Mouse (Mus musculus): ENCODE results near the gene Best2. TPM values are rescaled to one million over a fixed set of nuclear protein-coding genes. Genes with fewer than 3 reads are reported as not detected.

The Best2 gene
- total RNA-seq, 1 experiment from 2014 or later, result not detected

- peak; percentile 88 for ATAC-seq (ENCODE audit: extremely low read depth, insufficient number of reproducible peaks, low FRiP score, poor library complexity, severe bottlenecking)
Observed at GRCm38 (mm10) chr8:85025098-85025932, 11.0 kb upstream of the Best2 start, which contains the start of gene Asna1. Gene Asna1 (minus strand): TSS chr8:85025281.

- no peak for ATAC-seq (ENCODE audit: extremely low read depth, insufficient number of reproducible peaks, low FRiP score, poor library complexity, severe bottlenecking)
Observed at GRCm38 (mm10) chr8:85023846-85024245, 9.5 kb upstream of the Best2 start.

GRCm38 (mm10) chr8:85021514-85022055 lies 7.3 kb upstream of the Best2 start:
- no peak for ATAC-seq (ENCODE audit: extremely low read depth, insufficient number of reproducible peaks, low FRiP score, poor library complexity, severe bottlenecking)

GRCm38 (mm10) chr8:85017209-85017608 lies 2.9 kb upstream of the Best2 start:
- no peak for ATAC-seq (ENCODE audit: extremely low read depth, insufficient number of reproducible peaks, low FRiP score, poor library complexity, severe bottlenecking)

- ATAC-seq (ENCODE audit: extremely low read depth, insufficient number of reproducible peaks, low FRiP score, poor library complexity, severe bottlenecking), result no peak
Observed at GRCm38 (mm10) chr8:85016724-85017123, 2.4 kb upstream of the Best2 start.

GRCm38 (mm10) chr8:85013230-85013840 lies 996 bp downstream of the Best2 start:
- ATAC-seq (ENCODE audit: extremely low read depth, insufficient number of reproducible peaks, low FRiP score, poor library complexity, severe bottlenecking), result peak; percentile 75

- ATAC-seq (ENCODE audit: extremely low read depth, insufficient number of reproducible peaks, low FRiP score, poor library complexity, severe bottlenecking), result no peak
Observed at GRCm38 (mm10) chr8:85011242-85011641, 3.1 kb downstream of the Best2 start.

- no peak for ATAC-seq (ENCODE audit: extremely low read depth, insufficient number of reproducible peaks, low FRiP score, poor library complexity, severe bottlenecking)
Observed at GRCm38 (mm10) chr8:85007686-85008085, 6.6 kb downstream of the Best2 start.

- ATAC-seq (ENCODE audit: extremely low read depth, insufficient number of reproducible peaks, low FRiP score, poor library complexity, severe bottlenecking), result peak; percentile 92
Observed at GRCm38 (mm10) chr8:84997649-84998295, 16.6 kb downstream of the Best2 start.

GRCm38 (mm10) chr8:84996978-84997377 lies 17.4 kb downstream of the Best2 start:
- ATAC-seq (ENCODE audit: extremely low read depth, insufficient number of reproducible peaks, low FRiP score, poor library complexity, severe bottlenecking), result no peak

- no peak for ATAC-seq (ENCODE audit: extremely low read depth, insufficient number of reproducible peaks, low FRiP score, poor library complexity, severe bottlenecking)
Observed at GRCm38 (mm10) chr8:84995680-84996079, 18.7 kb downstream of the Best2 start.

GRCm38 (mm10) chr8:84994375-84994774 lies 20.0 kb downstream of the Best2 start:
- ATAC-seq (ENCODE audit: extremely low read depth, insufficient number of reproducible peaks, low FRiP score, poor library complexity, severe bottlenecking), result no peak

- no peak for ATAC-seq (ENCODE audit: extremely low read depth, insufficient number of reproducible peaks, low FRiP score, poor library complexity, severe bottlenecking)
Observed at GRCm38 (mm10) chr8:84990836-84991235, 23.5 kb downstream of the Best2 start.

GRCm38 (mm10) chr8:84990349-84990748 lies 24.0 kb downstream of the Best2 start, which contains the start of gene Hook2:
Gene Hook2 (plus strand): TSS chr8:84990603.
- ATAC-seq (ENCODE audit: extremely low read depth, insufficient number of reproducible peaks, low FRiP score, poor library complexity, severe bottlenecking), result peak; percentile 73

GRCm38 (mm10) chr8:84989810-84990209 lies 24.5 kb downstream of the Best2 start:
- peak; percentile 28 for ATAC-seq (ENCODE audit: extremely low read depth, insufficient number of reproducible peaks, low FRiP score, poor library complexity, severe bottlenecking)

- ATAC-seq (ENCODE audit: extremely low read depth, insufficient number of reproducible peaks, low FRiP score, poor library complexity, severe bottlenecking), result no peak
Observed at GRCm38 (mm10) chr8:84989311-84989731, 25.0 kb downstream of the Best2 start.

- ATAC-seq (ENCODE audit: extremely low read depth, insufficient number of reproducible peaks, low FRiP score, poor library complexity, severe bottlenecking), result no peak
Observed at GRCm38 (mm10) chr8:84987903-84988302, 26.4 kb downstream of the Best2 start.

GRCm38 (mm10) chr8:84987388-84987787 lies 26.9 kb downstream of the Best2 start:
- no peak for ATAC-seq (ENCODE audit: extremely low read depth, insufficient number of reproducible peaks, low FRiP score, poor library complexity, severe bottlenecking)

- no peak for ATAC-seq (ENCODE audit: extremely low read depth, insufficient number of reproducible peaks, low FRiP score, poor library complexity, severe bottlenecking)
Observed at GRCm38 (mm10) chr8:84986379-84986945, 27.9 kb downstream of the Best2 start.

Data from neutrophil, adult 5-6 weeks (primary cell).